Mouse (Mus musculus) left cerebral cortex, postnatal 14 days (tissue): ENCODE results near the gene Klk6. TPM values are rescaled to one million over a fixed set of nuclear protein-coding genes. Genes with fewer than 3 reads are reported as not detected.
A peak's percentile ranks its signal among the peaks of the same experiment; 100 is the strongest.

Experiments used
- DNase-seq, 2 experiments: peaks; one replicate each; pipeline ENCODE4 v3.0.0; 2021 to 2022; ENCODE audit warnings: low spot score in 2 of 2, mixed read lengths in 1 of 2
- intact Hi-C: fragments of 180-260 bp; cut with DNase I; formaldehyde crosslinking; loops from one replicate; pipeline ENCODE4 v1.15.1; 2025
- long read RNA-seq, 2 experiments: library from polyadenylated mRNA; stranded (forward); transcript quantifications; one replicate each; pipeline ENCODE4 v2.0.0; 2021
- total RNA-seq, 2 experiments: library from RNA; stranded (reverse); gene quantifications; 2 replicates each; pipeline ENCODE4 v1.2.3; 2021

The Klk6 gene
- not detected for total RNA-seq
- long read RNA-seq, experiment 1: 0 reads
- long read RNA-seq, experiment 2: 0 reads

DNA sequence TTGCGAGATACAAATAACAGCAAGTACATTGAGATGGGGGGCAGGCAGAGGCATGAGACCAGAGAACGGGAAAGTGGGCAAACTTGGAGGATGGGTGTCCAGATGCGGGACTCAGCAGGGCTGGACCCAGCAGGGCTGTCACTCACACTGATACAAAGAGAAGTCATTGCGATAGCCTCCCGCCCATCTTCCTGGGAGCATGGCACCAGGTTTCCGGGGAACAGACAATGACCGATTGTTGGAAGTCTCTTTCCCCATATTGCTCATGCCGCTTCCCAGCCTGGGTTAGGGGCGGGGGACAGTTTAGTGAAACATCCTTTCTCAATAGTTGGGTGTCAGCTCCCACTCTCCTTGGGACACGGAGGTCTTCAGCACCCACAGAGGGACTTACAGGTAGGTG lies at the start of gene Klk6:
Gene Klk6, plus strand, starts transcription at position 301 of the 400 bp plus-strand sequence.
- no peak for DNase-seq
- intact Hi-C loops: no loop called here

DNA sequence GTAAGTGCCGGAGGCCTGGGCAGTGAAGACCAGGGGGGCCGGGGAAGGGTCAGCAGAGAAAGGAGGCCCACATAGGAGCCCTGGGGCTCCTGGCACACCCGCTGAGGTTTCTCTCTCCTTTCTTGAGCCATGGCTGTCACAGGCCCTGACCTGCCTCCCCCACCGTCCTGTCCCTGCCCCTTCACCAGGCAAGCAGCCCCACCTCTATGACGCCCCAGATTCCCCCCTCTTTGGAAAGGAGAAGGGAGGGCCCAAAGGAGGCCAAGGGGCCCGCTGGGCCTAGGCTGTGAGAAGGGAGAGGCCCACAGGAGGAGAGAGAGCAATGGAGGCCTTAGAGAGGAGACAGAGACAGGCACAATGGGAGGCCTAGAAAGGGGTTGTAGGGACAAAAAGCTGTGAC lies 49.5 kb upstream of the Klk6 start:
- intact Hi-C loops: no loop called here
- no peak for DNase-seq

DNA sequence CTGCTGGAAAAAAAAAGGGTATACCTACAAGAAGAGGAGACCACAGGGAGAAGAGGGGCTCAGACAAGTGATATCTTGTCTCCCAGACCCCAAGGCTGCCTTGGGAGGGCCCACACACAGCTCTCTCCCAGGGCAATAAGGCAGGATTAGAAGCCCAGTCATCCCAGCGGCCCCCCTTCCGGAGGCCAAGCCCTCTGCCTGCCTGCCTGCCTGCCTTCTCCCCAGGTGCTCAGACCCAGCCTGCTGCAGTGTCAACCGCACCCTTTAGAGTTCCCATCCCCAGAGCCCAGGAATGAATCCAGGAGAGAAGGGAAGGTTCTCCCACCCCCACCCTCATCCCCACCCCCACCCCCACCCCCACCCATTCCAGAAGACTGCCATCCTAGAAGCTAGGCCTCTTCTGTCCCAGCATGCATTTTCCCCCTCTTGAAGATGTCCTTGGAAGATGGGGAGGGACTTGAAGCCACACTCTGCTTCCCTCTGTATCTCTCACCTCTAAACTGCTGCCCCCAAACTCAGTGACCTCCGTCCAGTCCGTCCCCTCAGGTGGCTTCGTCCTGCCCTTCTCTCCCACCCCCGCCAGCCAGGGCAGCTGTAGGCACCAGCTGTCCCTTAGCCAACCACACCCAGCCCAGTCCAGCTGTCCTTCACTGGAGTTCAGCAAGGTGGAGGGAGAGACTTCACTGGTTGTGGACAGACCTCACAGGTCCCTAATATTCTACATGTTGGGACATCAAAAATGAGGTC lies 48.8 kb upstream of the Klk6 start:
- intact Hi-C loops: no loop called here
- DNase-seq: no peak

DNA sequence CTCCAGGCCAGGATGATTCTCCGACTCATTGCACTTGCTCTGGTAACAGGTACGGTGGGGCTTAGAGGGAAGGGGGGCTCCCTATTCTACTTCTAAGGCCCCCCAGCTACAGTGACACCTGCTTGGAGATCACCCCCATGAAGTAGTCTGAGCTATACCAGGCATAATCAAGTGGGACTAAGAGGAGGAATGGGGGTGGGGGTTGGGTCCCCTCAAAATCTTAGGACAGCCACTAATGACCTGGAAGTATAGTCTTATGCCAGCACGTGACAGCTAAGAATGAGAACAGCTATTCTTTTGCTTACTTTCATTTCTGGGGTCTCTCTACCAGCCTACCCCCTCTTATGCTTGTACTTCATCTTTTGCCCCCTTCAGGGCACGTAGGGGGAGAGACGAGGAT lies 47.8 kb upstream of the Klk6 start:
- no peak for DNase-seq
- intact Hi-C loops: no loop called here

DNA sequence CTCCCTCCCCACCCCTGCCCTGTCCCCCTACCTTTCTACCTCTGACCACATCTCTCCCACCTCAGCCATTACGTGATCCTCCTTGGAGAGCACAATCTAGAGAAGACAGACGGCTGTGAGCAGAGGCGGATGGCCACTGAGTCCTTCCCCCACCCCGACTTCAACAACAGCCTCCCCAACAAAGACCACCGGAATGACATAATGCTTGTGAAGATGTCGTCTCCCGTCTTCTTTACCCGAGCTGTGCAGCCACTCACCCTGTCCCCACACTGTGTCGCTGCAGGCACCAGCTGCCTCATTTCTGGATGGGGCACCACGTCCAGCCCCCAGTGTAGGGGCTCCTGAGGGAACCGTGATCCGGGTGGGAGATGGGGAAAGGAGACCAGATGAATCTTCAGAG lies 46.9 kb upstream of the Klk6 start:
- no peak for DNase-seq
- intact Hi-C loops: no loop called here

DNA sequence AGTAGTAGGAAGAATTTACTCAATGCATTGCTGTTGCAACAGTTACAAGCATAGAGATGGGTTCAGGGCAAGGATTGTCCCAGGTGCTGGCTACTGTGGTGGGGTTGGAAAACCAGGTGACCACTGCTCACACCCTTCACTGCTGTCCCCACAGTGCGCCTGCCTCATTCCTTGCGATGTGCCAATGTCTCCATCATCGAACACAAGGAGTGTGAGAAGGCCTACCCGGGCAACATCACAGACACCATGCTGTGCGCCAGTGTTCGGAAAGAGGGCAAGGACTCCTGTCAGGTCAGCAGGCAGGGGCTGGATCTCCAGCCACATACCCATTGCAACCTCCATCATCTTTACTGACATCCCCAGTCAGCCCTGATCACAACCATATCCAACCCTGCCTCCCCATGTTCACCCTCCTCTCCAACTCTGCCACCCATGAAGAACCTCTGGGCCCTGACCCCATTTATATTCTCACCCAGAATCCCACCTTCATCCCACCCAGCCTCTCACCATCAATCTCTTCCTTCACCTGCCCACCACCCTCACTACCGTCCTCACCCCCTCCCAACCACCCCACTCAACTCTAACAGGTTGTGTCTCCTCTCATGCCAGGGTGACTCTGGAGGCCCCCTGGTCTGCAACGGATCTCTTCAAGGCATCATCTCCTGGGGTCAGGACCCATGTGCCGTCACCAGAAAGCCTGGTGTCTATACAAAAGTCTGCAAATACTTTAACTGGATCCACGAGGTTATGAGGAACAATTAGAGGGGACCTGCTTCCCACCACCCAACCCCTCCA lies 45.9 kb upstream of the Klk6 start:
- DNase-seq: no peak
- intact Hi-C loops: no loop called here

DNA sequence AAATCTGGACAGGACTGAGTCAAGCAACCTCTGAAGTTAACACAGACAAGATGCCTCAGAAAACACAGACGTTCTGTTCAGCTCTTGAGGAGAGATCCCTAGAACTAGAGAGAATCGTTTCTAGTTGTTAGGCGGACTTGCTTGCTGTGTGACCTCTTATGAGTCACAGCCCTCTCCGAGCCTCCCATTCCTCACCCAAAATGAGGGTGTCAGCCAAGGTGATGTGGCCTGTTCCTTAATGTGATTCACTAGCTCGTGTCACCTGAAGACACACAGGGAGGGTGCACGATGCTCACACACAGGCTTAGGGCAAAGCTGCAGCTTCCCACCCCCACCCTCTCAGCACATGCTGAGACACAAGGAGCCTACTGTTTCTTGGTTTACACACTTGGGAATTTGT lies 44.1 kb upstream of the Klk6 start:
- intact Hi-C loops: loop anchor here (5.0 kb wide), 1 partner anchor 98 kb away; no protein-coding TSS in a partner anchor

DNA sequence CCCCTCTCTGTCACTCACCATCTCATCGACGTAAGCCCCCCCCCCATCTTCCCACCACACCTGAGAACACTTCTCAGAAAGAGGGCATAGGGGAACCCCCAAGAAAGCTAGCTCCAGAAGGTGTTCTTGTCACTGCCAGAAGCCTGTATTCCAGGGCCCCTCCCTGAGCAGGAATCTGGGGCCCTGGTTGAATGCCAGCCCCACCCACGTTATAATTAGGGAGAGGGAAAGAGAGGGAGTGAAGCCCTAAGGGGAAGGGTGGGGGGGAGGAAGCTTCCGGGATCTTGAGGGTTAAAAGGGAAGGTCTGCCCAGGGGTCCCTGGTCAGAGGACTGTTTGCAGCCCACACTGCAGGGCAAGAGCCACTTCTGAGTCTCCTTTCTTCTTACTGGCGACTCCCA lies 43.6 kb upstream of the Klk6 start, which contains the start of gene Klk10:
Gene Klk10, plus strand, starts transcription at position 290 of the 400 bp plus-strand sequence.
- DNase-seq: no peak
- intact Hi-C loops: loop anchor here (5.0 kb wide), 1 partner anchor 98 kb away; no protein-coding TSS in a partner anchor

More for the DNA sequence above, 44.1 kb upstream of the Klk6 start:
- DNase-seq: no peak

DNA sequence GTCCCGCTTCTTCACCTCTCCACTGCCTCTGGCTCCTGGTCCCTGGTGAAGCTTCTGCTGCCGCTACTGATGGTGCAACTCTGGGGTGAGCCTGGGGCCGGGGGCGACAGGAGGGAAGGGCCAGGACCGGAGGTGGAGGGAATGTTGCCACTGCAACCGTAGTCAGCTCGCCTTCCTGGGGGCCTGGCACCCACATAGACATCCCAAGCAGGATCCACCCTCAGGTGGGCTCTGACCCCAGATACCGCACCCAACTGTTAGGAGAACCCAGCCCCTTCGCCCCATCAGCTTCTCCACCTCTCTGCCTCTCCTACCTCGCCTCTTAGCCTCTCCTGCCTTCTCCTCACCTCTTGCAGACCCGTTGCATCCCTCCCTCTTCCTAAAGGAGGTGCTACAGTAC lies 42.8 kb upstream of the Klk6 start:
- DNase-seq: no peak
- intact Hi-C loops: loop anchor here (5.0 kb wide), 1 partner anchor 99 kb away; no protein-coding TSS in a partner anchor

DNA sequence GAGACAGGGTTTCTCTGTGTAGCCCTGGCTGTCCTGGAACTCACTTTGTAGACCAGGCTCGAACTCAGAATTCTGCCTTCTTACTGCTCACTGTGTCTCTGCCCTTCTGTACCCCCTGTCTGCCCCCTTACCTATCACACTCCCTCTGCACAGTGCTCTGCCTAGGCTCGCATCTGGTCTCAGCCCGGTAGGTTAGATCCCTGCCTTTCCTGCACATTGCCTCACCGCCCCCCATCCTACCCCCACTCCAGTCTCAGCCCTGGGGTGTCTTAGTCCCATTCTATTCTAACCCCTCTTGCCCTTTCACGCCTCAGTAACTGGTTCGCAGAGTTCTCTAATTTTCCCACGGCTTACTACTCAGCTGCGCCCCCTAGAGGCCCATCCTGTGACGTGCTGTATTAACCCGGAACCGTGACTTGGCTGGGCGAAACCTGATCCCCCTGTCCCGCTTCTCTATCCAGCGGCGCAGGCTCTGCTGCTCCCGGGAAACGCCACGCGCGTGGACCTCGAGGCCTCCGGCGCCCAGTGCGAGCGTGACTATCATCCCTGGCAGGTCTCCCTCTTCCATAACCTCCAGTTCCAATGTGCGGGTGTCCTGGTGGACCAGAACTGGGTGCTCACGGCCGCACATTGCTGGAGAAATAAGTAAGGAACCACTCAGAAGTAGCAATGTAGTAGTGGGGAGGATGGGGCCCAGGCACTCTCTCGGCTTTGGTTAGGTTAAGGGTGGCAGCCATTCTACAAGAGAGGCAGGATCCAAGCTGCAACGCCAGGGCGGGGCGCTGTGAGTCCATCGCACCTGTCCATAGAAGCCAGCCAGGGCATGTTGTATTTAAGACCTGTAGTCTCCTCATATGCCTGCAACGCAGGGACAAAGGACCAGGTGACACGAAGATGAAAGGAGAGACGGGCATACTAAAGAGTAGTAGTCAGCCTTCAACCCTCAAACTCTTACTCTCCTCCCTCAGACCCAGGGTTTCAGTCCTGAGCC lies 41.7 kb upstream of the Klk6 start:
- DNase-seq: peak; percentile 39 to 78
- intact Hi-C loops: loop anchor here (5.0 kb wide), 1 partner anchor 100 kb away; no protein-coding TSS in a partner anchor

DNA sequence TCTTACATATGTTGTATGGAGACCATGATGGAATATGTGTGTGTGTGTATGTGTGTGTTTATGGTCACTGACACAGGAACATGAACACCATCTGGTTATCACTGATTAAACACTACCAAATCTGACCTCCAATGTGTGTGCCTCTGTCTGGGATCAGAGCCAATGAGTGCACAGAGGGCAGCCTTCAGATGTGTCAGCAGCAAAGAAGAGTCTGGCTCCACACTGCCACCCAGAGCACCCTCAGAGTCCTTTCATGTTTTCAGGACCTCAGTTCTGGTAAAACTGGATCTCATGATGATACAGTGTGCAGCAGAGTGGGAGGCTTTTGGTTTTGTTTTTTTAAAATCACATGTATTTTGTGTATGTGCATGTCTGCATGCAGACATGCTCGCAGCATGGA lies 39.0 kb upstream of the Klk6 start:
- intact Hi-C loops: no loop called here
- peak in 1 of 2 experiments; percentile 24 for DNase-seq

DNA sequence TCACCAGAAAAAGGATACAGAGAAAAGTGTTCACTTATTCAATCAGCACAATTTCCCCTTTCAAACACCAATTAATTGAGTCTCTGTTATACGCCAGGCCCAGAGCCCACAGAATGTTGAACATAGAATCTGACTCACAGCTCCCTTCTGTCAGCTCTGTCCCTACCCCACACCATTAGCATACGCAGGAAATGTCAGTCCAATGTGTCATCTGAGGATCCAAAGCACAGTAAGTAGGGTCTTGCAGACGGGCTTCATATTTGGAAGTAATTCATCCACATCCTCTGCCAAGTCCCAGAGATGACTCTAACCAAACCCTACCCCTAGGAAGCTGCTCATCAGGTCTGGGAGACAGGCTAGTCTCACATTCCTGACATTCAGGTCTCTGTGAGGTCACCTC lies 36.2 kb upstream of the Klk6 start:
- intact Hi-C loops: no loop called here
- no peak for DNase-seq

DNA sequence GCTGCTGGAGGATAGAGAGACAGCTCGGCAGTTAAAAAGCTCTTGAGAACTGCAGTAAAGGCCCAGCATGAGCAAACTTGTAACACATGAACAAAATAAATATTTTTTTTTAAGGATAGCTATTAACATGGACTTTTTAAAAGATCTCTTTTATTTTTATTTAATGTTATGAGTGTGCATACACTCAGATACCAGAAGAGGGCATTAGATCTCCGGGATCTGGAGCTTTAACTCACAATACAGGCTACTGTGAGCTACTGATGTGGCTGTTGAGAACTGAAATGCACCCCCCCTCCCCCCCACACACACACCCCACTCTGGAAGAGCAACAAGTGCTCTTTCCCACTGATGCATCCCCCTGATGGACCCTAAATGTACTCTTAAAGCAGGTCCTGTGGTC lies 35.0 kb upstream of the Klk6 start:
- DNase-seq: no peak
- intact Hi-C loops: no loop called here

DNA sequence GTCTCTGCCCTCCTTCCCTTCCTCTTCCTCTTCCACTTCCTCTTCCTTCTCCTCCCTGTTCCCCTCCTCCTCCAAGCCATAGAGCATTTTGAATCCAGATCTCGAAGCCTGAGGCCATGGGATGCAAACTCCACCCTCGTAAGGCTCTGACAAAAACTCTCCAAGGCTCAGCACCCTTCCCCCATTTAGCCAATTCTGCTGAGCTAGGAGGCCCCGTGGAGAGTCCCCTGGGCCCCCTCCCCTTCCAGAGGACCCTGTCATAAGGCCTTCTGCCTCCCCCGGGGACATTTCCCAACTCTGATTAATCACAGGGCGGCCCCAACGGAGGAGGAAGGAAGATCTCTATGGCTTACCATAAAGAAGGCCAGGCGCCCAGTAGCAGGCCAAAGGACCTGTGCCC lies 32.7 kb upstream of the Klk6 start, which contains the start of gene Klk9:
Gene Klk9, plus strand, starts transcription at position 301 of the 400 bp plus-strand sequence.
- intact Hi-C loops: no loop called here
- no peak for DNase-seq

DNA sequence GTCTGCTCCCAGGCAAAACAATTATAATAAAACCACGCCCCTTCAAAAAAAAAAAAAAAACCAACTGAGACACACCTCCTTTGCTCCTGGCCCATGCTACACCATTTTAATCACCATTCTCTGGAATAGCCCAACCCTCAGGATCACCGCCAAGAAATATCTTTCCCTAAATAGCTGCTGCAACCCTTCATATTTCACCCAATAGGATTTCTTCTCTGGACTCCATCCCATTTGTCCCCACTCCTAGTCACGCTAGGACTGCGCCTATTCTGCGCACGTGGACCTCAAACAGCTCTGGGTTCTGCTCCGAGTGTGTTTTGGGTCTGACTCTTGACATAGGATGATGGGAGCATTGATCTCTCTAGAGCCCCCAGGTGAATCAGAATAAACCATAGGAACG lies 27.9 kb upstream of the Klk6 start:
- intact Hi-C loops: loop anchor here (5.0 kb wide), 1 partner anchor 96 kb away; no protein-coding TSS in a partner anchor
- no peak for DNase-seq

DNA sequence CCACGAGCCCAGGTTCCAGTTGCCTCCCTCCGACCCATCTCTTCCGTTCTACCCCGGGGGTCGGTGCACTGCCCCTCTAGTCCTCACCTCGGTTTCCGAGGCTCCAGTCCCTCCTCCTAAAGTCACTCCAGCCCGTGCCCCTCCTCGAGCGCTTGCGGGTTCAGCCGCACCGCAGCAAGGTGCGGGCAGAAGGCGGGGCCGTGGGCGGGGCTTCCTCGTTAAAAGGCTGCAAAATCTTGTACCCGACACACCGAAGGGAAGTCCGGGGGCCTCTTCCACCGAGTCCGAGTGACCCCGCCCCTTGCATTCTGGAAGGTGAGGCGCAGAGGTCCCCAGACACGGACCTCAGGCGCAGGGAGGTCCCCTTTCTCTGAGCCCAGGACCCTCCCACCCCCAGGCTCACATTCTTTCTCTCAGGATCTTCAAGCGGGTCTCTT lies 26.9 kb upstream of the Klk6 start, which contains the start of gene Klk8:
Gene Klk8, plus strand, starts transcription at position 245 of the 437 bp plus-strand sequence.
- DNase-seq: no peak
- intact Hi-C loops: loop anchor here (5.0 kb wide), 1 partner anchor 95 kb away; no protein-coding TSS in a partner anchor

DNA sequence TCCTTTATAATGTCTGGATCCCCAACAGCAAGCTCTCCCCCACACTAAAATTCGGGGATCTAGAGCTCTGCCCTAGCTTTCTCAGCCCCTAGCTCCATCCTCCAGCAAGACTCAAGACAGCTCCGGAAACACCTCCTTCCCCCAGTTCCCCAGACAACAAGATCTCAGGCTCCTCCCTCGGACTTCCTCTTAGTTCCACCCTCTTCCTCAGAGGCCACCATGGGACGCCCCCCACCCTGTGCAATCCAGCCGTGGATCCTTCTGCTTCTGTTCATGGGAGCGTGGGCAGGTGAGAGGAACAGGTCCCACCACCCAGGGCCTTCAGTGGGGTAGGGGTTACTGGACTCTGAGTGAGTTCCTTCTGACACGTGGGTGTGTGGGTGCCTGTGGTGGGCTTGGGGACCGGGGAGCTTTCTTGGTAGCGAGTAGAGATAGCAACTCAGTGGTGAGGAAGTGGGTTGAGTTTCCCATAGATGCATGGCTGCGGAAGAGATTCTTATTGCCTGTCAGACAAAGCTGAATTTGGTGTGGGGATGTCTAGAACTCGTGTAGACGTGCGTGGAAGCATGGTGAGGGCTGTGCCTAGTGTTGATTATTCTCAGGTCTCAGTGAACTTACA lies 26.3 kb upstream of the Klk6 start:
- intact Hi-C loops: loop anchor here (5.0 kb wide), 1 partner anchor 94 kb away; no protein-coding TSS in a partner anchor
- no peak for DNase-seq

DNA sequence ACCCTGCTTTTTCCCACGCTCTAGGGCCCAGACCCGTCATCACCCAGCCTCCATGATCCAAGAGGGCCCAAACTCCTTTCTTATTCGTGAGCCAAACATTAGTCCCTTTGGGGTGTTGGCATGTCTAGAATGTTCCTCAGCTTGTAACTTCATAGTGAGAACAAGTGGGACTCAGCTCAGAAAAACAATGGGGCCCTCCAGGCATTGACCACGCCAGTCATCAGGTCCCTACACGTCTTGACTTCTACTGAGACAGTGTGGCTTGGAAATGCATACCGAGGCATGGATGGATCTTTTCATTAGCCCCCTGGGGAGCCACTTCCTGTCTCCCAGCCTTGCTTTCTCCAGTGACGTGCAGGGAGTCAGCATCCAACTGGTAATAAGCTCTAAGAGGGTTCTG lies 24.4 kb upstream of the Klk6 start:
- intact Hi-C loops: loop anchor here (5.0 kb wide), 1 partner anchor 92 kb away; no protein-coding TSS in a partner anchor
- DNase-seq: no peak
